Mouse (Mus musculus) E14TG2a.4 (cell line): ENCODE measurements around the gene Abl2.
A peak's percentile ranks its signal among the peaks of the same experiment; 100 is the strongest.

Experiments used
- H3K27me3 ChIP-seq: 2 replicates; pipeline ENCODE4 v1.6.1; 2014; ENCODE audit warnings: low read length, control low read depth; ENCODE audit not compliant: insufficient read depth
- H3K36me3 ChIP-seq: 2 replicates; pipeline ENCODE4 v1.6.1; 2014; ENCODE audit warnings: low read length, control low read depth; ENCODE audit not compliant: insufficient read depth
- H3K4me1 ChIP-seq: replicated peaks from 2 replicates; pipeline ENCODE4 v1.6.1; 2014; ENCODE audit warnings: low read depth, low read length, control low read depth
- H3K4me3 ChIP-seq: replicated peaks from 2 replicates; pipeline ENCODE4 v1.5.1; 2014; ENCODE audit warnings: mild to moderate bottlenecking, low read length
- H3K9me3 ChIP-seq: 2 replicates; pipeline ENCODE4 v1.6.1; 2014; ENCODE audit warnings: low read length, control low read depth
- CTCF ChIP-seq: conservative IDR thresholded peaks from 2 replicates; pipeline ENCODE4 v1.5.1; 2014; ENCODE audit warnings: low read length
- NANOG ChIP-seq: IDR thresholded peaks from 2 replicates; pipeline ENCODE4 v1.6.1; 2014; ENCODE audit warnings: borderline replicate concordance, low read length, mixed read lengths
- POU5F1 ChIP-seq: IDR thresholded peaks from 2 replicates; pipeline ENCODE4 v1.6.1; 2014; ENCODE audit warnings: low read length, borderline replicate concordance

The Abl2 gene

GRCm38 (mm10) chr1:156566132-156566531 is 7.5 kb downstream of the Abl2 start:
- Histone ChIP-seq H3K4me3 (no peak overlapping the region; the same call in 1 of the 2 replicates), H3K9me3 (no peaks in the 10 kb centered on the region), H3K27me3 (no peaks in the 10 kb centered on the region), H3K36me3 (peaks cover 9% of the 10 kb centered on the region; the same call in 1 of the 2 replicates), H3K4me1 (peaks cover 93% of the 10 kb centered on the region)
- TF ChIP-seq CTCF (peak; percentile 89), NANOG (no peak)

- no peak for TF ChIP-seq NANOG
- no peak for TF ChIP-seq POU5F1
- no peak for TF ChIP-seq CTCF
- Histone ChIP-seq H3K36me3 (no peaks in the 10 kb centered on the region; the same call in 1 of the 2 replicates), H3K9me3 (no peaks in the 10 kb centered on the region), H3K4me3 (no peak overlapping the region), H3K27me3 (no peaks in the 10 kb centered on the region), H3K4me1 (peaks cover 81% of the 10 kb centered on the region)
Measured at GRCm38 (mm10) chr1:156569615-156570014, 11.0 kb downstream of the Abl2 start.

- Histone ChIP-seq H3K4me1 (peaks cover 79% of the 10 kb centered on the region), H3K36me3 (peaks cover 10% of the 10 kb centered on the region), H3K27me3 (no peaks in the 10 kb centered on the region), H3K9me3 (no peaks in the 10 kb centered on the region), H3K4me3 (no peak overlapping the region)
- TF ChIP-seq CTCF (no peak), NANOG (no peak), POU5F1 (no peak)
Measured at GRCm38 (mm10) chr1:156572952-156573351, 14.4 kb downstream of the Abl2 start.

- TF ChIP-seq NANOG: no peak
- TF ChIP-seq POU5F1: no peak
- TF ChIP-seq CTCF: no peak
- Histone ChIP-seq H3K4me1 (peaks cover 71% of the 10 kb centered on the region), H3K27me3 (no peaks in the 10 kb centered on the region), H3K9me3 (no peaks in the 10 kb centered on the region), H3K4me3 (no peak overlapping the region), H3K36me3 (peaks cover 17% of the 10 kb centered on the region)
Measured at GRCm38 (mm10) chr1:156581149-156581548, 22.6 kb downstream of the Abl2 start.

- H3K4me3 ChIP-seq: no peak overlapping the region
- peaks cover 68% of the 10 kb centered on the region for H3K4me1 ChIP-seq
- no peaks in the 10 kb centered on the region for H3K9me3 ChIP-seq
- no peaks in the 10 kb centered on the region for H3K36me3 ChIP-seq
- H3K27me3 ChIP-seq: no peaks in the 10 kb centered on the region
- peak; percentile 53 for TF ChIP-seq CTCF
- TF ChIP-seq NANOG: no peak
- TF ChIP-seq POU5F1: no peak
Measured at GRCm38 (mm10) chr1:156584175-156584574, 25.6 kb downstream of the Abl2 start.

- TF ChIP-seq POU5F1 (no peak), CTCF (no peak), NANOG (no peak)
- Histone ChIP-seq H3K27me3 (no peaks in the 10 kb centered on the region), H3K9me3 (no peaks in the 10 kb centered on the region), H3K36me3 (no peaks in the 10 kb centered on the region), H3K4me3 (no peak overlapping the region), H3K4me1 (peaks cover 68% of the 10 kb centered on the region)
Measured at GRCm38 (mm10) chr1:156585512-156585911, 26.9 kb downstream of the Abl2 start.

- peaks cover 45% of the 10 kb centered on the region for H3K4me1 ChIP-seq
- peaks cover 2% of the 10 kb centered on the region; the same call in 1 of the 2 replicates for H3K36me3 ChIP-seq
- no peaks in the 10 kb centered on the region for H3K27me3 ChIP-seq
- H3K9me3 ChIP-seq: no peaks in the 10 kb centered on the region
- TF ChIP-seq CTCF (no peak), POU5F1 (no peak), NANOG (no peak)
- no peak overlapping the region for H3K4me3 ChIP-seq
Measured at GRCm38 (mm10) chr1:156589811-156590305, 31.3 kb downstream of the Abl2 start.

GRCm38 (mm10) chr1:156590357-156590756 is 31.8 kb downstream of the Abl2 start:
- H3K4me3 ChIP-seq: no peak overlapping the region
- peaks cover 43% of the 10 kb centered on the region for H3K4me1 ChIP-seq
- H3K27me3 ChIP-seq: no peaks in the 10 kb centered on the region
- TF ChIP-seq NANOG (no peak), CTCF (no peak)
- no peaks in the 10 kb centered on the region for H3K9me3 ChIP-seq
- peaks cover 5% of the 10 kb centered on the region; the same call in 1 of the 2 replicates for H3K36me3 ChIP-seq

GRCm38 (mm10) chr1:156593267-156593666 is 34.7 kb downstream of the Abl2 start:
- Histone ChIP-seq H3K36me3 (peaks cover 5% of the 10 kb centered on the region; the same call in 1 of the 2 replicates), H3K9me3 (no peaks in the 10 kb centered on the region), H3K4me3 (no peak overlapping the region), H3K4me1 (peaks cover 29% of the 10 kb centered on the region), H3K27me3 (no peaks in the 10 kb centered on the region)
- no peak for TF ChIP-seq CTCF
- TF ChIP-seq NANOG: no peak
